Mouse (Mus musculus): ENCODE results near the gene Apoe. TPM values are rescaled to one million over a fixed set of nuclear protein-coding genes. Genes with fewer than 3 reads are reported as not detected.
A peak's percentile ranks its signal among the peaks of the same experiment; 100 is the strongest.
"Not testable (repeated sequence)": the region's sequence is repeated elsewhere in the genome, so short reads cannot be mapped to it uniquely, and the experiment has no call there.

Apoe gene
- total RNA-seq, 1 experiment from 2014 or later = 714 TPM

DNA sequence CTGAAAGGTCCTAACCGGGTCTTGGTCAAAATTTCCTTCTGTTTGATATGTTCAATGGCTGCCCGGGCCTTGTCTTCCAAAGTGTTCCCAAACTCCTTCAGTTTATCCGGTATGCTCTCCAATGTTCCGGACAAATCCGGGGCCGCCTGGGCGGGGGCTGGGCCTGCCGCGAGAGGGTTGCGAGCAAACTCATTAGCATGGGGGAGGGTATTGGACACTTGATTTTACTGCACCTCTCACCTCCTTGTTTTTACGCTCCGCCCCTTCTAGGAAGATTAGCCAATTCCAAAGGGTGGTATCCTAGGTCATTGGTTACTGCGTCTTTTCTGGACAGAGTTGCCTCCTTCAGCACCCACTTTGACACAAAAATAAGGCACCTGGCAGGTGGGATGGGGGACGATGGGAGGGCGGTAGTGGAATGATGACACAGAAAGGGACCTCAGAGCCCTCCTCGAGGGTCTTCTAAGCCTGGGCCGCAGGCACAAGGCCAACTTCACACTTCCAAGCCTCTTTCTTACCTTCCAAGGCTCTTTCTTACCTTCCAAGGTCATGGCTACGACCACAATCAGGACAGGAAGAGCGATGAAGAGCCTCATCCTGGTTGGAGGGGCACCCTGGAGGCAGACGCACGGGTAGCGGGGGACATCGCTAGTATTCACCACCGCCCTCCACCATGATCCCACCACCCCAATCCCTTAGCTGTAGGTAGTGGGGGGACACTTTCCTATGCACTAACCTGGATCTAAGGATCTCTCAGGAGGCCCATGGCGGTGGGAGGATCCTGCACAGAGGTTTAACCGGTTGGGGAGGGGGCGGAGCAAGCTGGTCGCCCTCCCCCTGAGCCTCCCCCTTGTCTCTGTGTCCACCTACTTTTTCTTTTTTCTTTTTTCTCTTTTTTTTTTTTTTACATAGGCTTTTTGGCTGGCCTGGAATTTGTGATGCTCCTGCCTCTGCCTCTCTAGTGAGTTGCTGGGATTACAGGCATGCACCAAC is 6.8 kb downstream of the Apoe start, which contains the start of gene Apoc1:
Apoc1 (minus strand) TSS at position 788 of the 993 bp plus-strand sequence.
- DNase-seq = peak; percentile 39

DNA sequence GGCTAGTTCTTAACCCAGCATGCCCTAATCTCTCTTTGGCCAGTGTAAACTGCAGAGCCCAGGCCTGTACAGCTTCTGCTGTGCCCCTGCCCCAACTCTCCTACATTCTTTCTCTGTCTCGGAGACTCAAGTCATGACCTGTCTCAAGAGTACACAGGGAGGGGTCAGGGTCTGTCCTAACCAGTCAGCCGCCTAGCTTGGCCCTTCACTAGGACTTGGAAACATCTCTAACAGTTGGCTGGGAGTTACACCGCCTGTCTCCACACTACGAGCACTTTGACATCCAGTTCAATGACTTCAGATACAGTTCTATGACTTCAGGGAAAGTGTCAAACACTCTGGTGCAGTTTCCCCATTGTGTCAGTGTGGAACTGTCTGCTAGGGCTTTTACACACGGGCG is 7.6 kb downstream of the Apoe start:
- DNase-seq = no peak

DNA sequence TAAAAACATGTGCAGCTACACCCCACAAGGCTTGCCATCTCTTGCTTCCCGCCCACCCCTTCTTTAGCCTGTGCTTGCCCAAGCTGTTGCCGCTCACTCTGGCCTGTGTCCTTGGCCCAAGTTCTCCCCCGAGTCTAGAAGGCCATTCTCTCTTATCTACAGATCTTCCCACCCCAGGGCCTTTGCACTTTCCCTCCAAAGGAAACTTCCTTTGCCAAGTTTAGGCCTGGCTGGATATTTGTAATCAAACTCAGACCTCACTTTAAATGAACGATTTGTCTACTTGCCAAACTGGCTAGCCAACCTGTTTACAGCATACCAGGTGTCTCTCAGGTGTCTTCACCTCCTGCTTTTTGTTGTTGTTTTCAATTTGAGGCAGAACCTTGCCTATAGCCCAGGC is 8.1 kb downstream of the Apoe start:
- DNase-seq = no peak

DNA sequence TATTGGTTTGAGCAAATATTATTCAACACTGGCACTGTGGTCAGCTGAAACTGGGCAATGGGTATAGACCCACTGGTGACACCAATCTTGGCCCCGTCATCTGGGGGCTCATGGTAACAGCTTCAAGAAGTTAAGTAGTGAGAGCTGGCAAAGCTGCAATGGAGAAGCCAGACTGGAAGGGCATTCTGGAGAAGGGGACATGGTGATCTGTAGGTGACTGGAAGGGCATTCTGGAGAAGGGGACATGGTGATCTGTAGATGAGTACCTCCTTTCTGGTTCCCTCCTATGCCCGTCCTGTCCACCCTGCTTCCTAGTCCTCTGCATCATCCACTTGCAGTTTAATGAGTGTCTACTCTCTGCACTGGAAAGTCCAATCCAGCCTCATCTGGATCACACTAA is 10.4 kb downstream of the Apoe start:
- no peak for DNase-seq

DNA sequence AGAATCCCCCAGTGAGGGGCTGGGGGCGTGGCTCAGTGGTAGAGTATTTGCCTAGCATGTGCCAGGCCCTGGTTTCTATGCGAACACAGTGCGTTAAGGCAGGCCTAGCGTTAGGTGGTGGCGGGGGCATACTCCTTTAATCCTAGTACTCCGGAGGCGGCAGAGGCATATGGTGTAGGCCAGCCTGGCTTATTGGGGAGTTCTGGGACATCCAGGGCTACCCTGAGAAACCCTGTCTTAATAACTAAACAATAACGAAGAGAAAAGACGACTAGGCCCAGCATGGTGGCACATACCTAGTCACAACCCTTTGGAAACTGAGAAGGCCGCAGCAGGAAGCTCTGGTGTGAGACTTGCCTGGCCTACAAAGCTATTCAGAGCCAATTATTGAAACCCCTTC is 10.9 kb downstream of the Apoe start:
- no peak for DNase-seq

DNA sequence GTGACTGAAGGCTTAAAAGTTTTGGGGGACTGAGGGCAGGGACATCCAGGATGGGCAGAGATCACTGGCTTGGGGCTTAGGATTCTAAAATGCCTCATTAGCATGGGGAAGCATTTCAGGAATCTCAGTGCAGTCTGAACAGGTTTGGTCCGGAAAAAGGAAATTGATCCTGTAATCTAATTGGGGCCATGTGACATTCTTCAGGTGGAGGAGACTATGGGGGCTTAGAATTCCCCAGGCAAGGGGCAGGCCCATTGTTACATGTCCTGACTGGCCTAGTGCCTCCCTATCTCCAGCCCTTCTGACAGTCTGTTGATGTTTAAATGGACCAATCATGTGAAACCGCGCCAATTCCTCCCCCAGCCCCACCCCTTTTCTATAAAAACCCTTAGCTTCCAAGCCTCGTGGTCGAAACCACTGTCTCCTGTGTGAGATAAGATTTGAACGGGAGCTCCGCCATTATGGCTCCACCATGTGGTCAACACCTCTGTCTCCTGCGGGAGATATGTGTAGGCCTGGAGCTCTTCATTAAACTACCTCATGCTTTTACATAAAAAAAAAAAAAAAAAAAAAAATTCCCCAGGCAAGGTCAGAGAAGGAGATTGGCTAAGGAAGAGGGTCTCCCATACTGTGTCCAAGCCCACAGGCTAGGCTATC is 11.9 kb downstream of the Apoe start:
- not testable (repeated sequence) for DNase-seq

DNA sequence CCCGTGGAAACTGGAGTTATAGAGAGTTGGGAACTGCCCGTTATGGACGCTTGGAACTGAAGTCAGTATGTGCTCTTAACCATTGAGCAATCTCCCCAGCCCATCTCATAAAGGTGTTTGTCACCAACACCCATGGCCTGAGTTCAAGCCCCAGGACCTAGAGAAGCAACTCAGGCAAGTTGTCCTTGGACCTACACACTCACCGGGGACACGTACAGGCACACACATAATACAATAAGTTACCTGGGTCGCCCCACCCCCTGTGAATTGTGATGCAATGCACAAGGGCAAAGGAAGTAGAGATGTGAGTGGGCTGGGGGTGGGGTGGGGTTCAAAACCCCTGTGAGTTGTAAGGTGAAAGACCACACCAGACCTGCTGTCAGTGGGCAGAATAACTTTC is 12.5 kb downstream of the Apoe start:
- DNase-seq = no peak

DNA sequence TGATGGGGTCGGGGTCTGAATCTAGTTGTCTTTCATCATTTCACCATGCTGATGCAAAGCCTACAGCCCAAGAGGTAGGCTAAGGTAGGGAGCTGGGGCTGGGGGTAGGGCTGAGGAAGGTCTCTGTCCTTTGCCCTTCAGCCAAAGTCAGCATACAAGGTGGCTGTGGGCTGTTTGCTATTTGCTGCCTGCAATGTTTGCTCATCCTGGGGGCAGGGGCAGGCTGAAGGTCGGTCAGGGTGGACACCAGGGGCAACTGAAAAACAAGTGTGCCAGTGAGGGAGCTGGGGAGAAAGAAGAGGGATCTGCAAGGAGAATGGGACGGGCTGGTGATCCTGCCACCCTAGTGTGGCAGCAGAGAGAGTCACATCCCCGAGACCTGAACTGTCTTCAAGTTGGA is 13.6 kb downstream of the Apoe start:
- DNase-seq = no peak

DNA sequence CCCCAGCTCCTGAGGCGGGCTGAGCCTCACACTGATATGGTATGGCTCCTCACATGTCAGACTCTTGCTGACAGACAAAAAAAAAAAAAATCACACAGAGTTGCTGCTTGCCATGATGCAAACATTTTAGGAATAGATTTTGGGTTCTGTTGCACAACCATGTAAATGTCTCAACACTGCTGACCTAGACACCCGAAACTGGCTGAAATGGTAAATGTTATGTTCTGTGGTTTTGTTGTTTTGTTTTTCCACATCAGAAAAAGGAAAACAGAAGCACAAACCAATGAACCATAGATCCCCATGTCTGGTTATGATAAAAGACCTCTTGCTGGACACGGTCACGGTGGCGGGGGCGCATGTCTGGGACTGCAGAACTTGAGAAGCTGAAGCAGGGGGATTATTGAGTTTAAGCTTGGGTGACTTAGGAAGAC is 15.2 kb downstream of the Apoe start:
- DNase-seq = no peak

DNA sequence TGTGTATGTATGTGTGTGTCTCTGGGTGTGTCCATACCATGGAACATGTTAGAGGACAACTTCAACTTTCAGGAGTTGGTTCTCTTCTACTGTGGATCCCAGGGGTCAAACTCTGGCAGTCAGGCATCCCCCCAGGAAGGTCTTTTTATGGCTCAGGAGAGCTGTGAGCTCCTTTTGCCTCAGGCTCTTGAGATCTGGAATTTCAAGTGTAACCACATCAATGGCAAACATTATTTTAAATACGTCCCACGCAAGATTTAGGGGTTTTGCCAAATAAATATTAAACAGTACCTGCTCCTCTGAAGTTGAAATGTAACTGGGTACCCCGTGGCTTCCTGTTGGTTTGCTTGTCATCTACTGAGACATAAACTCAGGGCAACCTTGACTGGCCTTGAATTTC is 16.0 kb downstream of the Apoe start:
- DNase-seq = no peak

DNA sequence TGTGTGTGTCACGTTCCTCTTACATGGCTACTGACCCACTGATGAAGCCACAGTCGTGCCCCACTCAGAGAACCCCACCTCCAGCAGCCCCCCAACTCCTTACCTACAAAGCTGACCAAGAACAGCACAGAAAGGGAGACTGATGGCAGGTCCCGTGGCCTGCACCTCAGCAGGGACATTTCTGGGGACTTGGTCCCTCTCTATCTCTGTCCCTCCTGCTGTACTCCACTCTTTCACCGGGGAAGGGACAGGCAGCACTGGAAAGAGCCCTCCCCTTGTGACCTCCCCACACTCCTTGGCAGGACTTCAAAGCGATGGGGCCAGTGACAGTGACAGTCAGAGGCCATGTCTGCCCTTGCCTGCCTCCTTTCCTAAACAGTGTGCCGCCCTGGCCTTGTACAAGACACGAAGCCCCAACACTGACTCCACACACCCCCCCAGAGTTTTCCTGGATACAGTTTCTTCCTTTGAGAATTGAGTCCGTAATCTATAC is 17.7 kb downstream of the Apoe start, which contains the start of the genes Gm44805 and Apoc4:
Gm44805 (minus strand) TSS at position 222 of the 493 bp plus-strand sequence.
Apoc4 (minus strand) TSS at position 278 of the 493 bp plus-strand sequence.
- DNase-seq = peak; percentile 74

DNA sequence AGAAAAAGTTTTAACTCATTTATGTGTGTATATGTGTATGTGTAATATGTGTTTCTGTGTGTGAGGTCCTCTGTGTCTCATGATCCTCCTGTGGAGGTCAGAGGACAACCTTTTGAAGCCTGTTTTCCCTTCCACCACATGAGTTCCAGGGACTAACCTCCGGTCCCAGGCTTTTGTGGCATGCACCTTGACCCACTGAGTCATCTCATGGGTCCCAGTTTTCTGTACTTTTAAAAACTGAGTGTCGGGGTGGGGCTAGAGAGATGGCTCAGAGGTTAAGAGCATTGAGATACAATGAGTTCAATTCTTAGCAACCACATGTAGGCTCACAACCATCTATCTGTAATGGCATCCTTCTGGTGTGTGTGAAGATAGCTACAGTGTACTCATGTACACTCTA is 18.3 kb downstream of the Apoe start:
- DNase-seq = no peak

DNA sequence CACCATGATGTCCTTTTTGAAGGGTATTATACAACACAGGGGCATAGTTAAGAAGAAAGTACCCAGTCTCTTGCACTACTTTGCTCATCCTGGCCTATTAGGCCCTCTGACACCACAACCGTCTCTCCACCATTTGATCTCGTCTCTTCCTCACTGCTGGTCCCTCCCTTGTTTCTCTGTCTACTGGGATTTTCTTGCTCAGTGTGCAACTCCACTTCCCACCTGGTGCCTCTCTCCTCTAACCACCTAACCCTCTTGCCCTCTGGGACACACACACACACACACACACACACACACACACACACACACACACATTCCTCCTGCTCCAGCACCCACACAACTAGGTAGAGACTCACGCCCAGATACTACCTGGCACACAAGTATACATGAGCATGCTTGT is 20.1 kb downstream of the Apoe start:
- DNase-seq = no peak

DNA sequence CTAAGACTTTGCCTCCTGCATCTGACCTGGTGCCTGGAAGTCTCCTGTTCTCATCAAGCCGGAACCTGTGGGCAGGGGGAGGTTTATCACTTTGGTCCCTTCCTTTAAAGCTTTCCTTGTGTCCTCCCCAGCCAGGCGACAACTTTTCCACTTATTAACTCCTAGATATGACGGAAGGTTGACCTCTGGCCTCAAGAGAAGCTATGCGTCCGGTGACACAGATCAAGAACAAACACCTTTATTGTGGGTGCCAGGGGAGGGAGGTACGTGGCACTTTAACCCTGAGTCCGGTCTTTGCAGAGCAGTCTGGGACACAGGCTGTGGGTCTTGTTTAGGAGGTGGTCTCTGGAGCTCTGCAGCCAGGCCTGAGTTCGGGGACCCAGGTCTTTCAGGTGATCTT is 21.1 kb downstream of the Apoe start, which contains the start of gene Apoc2:
Apoc2 (minus strand) TSS at position 70 of the 400 bp plus-strand sequence.
- no peak for DNase-seq

DNA sequence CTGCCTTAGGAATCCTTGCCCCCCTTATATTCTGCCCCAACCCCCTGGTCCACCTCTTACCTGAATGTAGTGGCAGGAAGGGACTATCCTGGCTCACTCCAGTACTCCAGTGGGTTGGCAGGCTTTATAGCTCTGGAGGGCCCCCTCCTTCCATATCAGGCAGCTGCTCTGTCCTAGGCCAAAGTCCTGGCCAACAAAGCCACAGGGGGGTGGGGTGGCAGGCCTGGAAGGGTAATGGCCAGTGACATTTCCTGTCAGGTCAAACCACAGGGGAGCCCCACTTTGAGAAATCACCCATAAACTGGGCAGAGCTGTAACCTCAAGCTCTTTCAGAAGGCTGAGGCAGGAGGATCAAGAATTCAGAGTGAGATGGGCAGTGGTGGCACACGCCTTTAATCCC is 22.3 kb downstream of the Apoe start:
- DNase-seq = no peak

DNA sequence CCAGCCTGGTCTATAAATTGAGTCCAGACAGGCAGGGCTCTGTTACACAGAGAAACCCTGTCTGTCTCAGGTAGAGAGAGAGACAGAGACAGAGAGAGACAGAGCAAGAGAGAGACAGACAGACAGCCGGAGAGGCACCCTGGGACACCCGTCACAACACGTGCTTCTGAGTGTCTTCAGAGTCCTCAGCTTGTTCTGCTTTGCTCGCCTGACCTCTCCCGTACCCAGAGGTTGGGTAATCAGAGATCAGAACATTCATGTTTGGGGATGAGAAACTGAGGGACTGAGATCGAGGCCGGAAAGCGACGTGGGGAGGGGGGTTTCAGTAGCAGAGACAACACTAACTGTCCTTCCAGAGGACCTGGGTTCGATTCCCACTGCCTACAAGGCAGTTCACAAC is 23.2 kb downstream of the Apoe start:
- DNase-seq = no peak

DNA sequence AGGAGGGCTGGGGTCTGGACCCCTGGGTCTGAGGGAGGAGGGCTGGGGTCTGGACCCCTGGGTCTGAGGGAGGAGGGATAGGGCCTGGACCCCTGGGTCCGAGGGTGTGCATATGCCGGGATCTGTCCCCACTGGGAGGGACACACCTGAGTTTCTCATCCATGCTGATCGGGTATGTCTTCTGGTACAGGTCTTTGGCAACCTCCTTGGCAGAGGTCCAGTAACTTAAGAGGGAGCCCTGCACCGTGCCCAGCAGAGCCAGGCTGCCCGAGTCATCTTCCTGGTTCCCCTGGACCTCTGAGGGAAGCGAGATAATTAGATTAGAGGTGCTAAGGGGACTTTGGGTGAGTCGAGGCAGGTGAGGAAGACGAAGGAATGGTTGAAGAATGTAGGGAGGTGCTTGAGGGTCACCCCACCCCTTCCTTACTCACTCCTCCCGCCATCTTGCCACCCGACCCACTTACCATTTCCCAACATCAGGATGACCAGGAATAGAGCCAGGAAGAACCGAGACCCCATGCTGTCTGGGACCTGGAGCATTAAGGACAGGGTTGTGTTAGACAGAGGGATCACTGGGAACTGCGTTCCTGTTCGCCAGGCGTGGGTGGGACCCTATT is 25.8 kb downstream of the Apoe start:
- no peak for DNase-seq

DNA sequence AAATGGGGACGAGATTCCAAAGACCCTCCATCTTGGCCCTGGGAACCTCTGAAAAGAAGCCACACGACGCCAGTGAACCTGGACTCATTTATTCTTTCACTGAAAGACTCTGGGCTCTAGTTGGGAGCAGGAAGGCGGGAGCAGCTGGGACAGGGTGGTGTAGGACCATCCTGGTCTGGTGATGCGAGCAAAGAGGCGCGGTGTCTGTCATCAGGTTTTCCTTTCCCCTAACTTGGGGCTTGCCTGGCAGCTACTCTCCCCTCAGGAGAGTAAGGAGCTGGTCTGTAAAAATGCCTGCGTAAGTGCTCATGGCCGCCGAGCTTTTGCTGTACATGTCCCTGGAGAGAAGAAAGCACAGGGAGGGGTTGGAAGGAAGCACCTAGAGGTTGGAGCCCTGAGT is 27.5 kb downstream of the Apoe start:
- DNase-seq = no peak

DNA sequence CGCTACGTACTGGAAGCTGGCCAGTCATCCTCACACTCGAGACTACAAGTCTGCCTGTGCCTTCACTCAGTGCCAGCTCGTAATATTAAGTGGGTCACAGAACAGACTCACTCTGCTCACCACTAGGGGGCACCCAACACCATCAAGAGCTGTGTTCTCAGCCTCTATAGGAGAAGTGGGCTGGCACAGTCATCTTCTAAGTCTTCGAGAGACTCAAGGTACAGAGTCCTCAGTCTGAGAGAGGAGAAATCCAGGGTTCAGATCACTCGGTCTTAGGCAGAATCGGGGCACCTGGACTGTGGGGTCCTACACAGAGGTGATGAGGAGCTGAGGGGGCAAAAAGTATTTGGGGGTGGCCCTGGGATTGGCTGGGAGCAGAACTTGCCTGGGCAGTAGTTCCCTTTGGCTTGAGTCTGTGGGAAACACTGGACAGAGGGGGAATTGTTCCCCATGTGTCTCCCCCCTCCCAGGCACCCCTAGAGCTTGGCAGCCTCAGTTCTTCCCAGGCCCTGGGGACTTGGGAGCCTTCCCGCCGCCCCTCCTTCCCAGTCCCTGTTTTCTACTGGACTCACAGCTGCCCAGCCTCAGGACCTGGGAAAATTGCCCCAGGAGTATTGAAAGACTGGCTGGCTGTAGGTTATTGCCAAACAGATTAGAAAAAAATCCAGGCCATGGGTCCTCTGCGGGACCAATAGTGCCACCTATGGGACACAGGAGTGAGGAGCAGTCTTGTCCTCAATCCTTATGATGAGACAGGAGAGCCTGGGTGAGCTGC is 29.9 kb downstream of the Apoe start:
- DNase-seq = peak; percentile 90

DNA sequence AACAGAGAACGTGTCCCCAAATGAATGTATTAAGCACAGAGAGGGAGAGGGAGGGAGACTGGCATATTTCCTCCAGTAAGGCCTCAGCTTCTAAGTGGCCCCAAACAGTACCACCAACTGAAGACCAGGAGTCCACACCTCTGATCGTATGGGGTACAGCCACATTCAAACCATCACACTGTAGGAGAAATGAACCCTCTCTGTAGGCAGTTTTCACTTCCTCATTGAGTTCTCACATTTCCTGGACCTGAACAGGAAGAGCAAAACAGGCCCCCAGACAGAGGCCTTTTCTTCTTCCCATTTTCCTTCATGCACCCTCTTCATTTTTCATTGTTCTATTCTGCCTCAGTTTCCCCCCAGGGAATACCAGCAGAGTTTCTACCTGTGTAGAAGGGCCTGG is 31.6 kb downstream of the Apoe start:
- DNase-seq = no peak

DNA sequence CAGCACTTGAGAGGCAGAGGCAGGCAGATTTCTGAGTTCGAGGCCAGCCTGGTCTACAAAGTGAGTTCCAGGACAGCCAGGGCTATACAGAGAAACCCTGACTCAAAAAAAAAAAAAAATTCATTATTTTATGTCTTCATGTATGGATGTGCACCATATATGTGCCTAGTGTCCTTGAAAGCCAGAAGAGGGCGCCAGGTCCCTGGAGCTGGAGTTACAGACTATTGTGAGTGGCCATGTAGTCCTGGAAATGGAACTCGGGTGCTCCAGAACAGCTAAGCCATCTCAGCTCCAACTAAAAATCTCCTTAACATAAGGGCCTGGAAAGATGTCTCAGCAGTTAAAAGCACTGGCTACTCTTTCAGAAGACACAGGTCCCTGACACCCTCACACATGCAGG is 32.2 kb downstream of the Apoe start:
- no peak for DNase-seq

All from adrenal gland, postnatal 25 days (tissue).